Mouse (Mus musculus): ENCODE results near the gene Rundc3b. TPM values are rescaled to one million over a fixed set of nuclear protein-coding genes. Genes with fewer than 3 reads are reported as not detected.

Rundc3b gene
- polyA plus RNA-seq, 1 experiment from 2014 or later: 4.0 TPM

Other genes with a start within 250 kb of the Rundc3b start
- 56.1 and 62.5 TPM in 2 replicates for gene Dbf4, start 200.2 kb downstream of the Rundc3b start, polyA plus RNA-seq (2016; fragmentation: Nextera tagmentation; extraction: Ambion mirVana)
- 9.6 and 9.7 TPM in 2 replicates for gene Slc25a40, start 200.1 kb downstream of the Rundc3b start, polyA plus RNA-seq (2016; fragmentation: Nextera tagmentation; extraction: Ambion mirVana)
- 0.31 and 0.52 TPM in 2 replicates for gene Abcb1a, start 37.1 kb upstream of the Rundc3b start, polyA plus RNA-seq (2016; fragmentation: Nextera tagmentation; extraction: Ambion mirVana)
- 0.42 and 1.4 TPM in 2 replicates for gene Abcb1b, start 175.2 kb upstream of the Rundc3b start, polyA plus RNA-seq (2016; fragmentation: Nextera tagmentation; extraction: Ambion mirVana)